Mouse (Mus musculus): ENCODE data around the gene Pcnx.

The Pcnx gene

DNA sequence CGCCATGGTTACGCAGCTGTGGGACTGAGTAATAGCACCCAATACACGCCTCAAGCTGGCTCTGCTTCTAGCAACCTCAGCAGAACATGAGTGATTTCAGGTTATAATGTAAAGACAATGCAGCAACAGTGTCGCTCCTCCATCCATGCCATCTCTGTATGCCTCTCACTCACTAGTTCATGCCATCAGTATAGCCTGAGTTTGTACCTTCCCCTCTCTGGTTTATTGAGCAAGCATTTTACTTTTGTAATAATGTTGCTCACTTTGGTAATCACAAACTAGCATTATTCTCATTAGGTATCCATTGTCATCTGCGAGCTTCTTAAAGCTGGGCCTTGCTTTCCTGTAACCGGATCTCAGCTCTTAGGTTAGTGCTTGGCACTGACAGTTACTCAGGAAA lies 36.2 kb downstream of the Pcnx start:
- DNase-seq (ENCODE audit: low read depth, low spot score) = no peak

GRCm38 (mm10) chr12:81904456-81904855 lies 44.6 kb downstream of the Pcnx start:
- DNase-seq (ENCODE audit: low read depth, low spot score) = no peak

- no peak for DNase-seq (ENCODE audit: low read depth, low spot score)
These were observed 46.0 kb downstream of the Pcnx start for GRCm38 (mm10) chr12:81905865-81906264.

DNA sequence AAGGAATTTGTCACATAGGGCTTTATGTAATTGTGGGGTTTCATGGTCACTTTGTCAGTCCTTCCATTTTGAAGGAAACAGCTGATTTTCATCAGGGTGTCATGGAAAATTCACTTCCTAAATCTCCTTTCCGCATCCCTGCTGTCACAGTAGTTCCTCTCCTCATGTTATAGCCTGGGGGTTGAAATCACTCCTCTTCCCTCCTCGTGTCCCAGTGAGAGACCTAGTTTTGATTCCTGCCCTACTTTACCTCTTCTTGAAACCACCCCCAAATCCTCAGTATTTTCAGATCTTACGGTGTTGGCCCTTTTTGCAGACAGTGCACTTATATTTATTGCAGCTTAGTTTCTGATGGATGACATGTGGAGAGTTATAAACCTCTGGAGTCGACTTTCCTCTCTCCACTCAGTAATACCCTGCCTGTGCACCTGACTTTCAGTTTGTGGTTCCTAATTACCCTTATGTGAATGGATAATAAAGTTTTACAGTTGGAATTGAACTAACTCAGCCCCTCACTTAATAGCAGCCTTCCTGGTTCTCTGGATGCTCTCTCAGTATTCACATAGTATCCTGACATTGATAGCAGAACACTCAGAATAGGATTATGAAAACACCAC lies 48.0 kb downstream of the Pcnx start:
- DNase-seq (ENCODE audit: low read depth, low spot score) = no peak

- DNase-seq (ENCODE audit: low read depth, low spot score) = no peak
These were observed 50.6 kb downstream of the Pcnx start for GRCm38 (mm10) chr12:81910439-81910838.

GRCm38 (mm10) chr12:81915176-81915950 lies 55.5 kb downstream of the Pcnx start:
- no peak for DNase-seq (ENCODE audit: low read depth, low spot score)

GRCm38 (mm10) chr12:81918346-81918745 lies 58.5 kb downstream of the Pcnx start:
- no peak for DNase-seq (ENCODE audit: low read depth, low spot score)

- no peak for DNase-seq (ENCODE audit: low read depth, low spot score)
These were observed 59.1 kb downstream of the Pcnx start for GRCm38 (mm10) chr12:81918886-81919285.

DNA sequence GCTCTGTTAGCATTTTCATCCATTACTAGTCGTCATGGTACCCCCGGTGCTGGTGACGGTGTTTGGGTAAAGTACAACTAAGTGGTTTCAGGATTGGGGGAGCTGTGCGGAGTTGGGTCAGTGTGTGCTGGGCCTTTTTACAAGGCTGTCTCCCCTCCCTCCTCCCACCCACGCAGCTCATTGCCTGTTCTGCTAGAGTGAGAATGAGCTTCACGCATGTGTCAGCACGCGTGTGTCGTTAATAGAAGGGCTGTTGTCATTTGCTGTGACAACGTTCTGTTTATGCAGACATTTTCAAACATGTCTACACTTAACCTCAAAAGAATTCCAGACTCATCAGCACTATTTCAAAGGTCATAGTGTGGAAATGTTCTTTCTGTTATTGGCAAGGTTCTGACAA lies 60.2 kb downstream of the Pcnx start:
- no peak for DNase-seq (ENCODE audit: low read depth, low spot score)

GRCm38 (mm10) chr12:81920614-81921013 lies 60.8 kb downstream of the Pcnx start:
- DNase-seq (ENCODE audit: low read depth, low spot score) = no peak

- no peak for DNase-seq (ENCODE audit: low read depth, low spot score)
These were observed 62.0 kb downstream of the Pcnx start for GRCm38 (mm10) chr12:81921785-81922184.

DNA sequence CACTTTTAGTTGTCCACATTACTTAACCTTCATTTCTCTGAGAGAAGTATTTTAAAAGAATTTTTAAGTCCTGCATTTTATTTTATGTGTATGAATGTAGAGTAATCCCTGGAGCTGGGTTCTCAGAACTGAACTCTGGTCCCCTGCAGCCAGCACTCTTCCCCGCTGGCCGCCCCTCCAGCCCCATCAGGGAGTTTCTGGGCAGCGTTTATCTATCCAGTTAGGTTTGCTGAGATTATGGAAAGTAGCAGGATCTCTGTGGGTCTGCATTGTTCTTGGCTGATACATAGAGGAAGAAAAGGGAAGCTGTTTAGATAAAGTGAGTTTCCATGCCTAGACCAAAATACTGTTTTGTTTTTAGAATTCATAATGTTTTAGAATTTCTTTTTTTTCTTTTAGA lies 63.0 kb downstream of the Pcnx start:
- no peak for DNase-seq (ENCODE audit: low read depth, low spot score)

DNA sequence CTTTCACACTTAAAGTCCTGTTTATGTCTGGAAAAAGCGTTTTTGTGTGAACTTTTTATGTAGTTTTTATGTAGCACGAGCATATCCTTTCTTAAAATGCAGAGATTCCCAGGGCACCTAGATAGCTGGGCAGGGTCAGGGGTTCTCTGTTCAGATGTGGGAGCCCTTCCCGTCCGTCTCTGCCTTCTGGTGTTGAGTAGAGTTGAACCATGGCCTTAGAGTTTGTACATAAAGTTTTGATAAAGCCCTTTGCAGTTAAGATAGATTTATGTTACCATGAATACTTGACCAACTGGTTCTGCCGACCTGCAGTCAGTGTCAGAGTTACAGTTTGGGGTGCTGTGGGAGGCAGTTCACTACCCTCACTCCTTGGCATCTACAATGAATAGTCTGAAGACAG lies 67.3 kb downstream of the Pcnx start:
- DNase-seq (ENCODE audit: low read depth, low spot score) = no peak

- no peak for DNase-seq (ENCODE audit: low read depth, low spot score)
These were observed 68.0 kb downstream of the Pcnx start for GRCm38 (mm10) chr12:81927643-81928381.

- DNase-seq (ENCODE audit: low read depth, low spot score) = no peak
These were observed 68.6 kb downstream of the Pcnx start for GRCm38 (mm10) chr12:81928382-81928770.

- no peak for DNase-seq (ENCODE audit: low read depth, low spot score)
These were observed 72.2 kb downstream of the Pcnx start for GRCm38 (mm10) chr12:81932015-81932414.

GRCm38 (mm10) chr12:81933430-81933829 lies 73.6 kb downstream of the Pcnx start:
- no peak for DNase-seq (ENCODE audit: low read depth, low spot score)

DNA sequence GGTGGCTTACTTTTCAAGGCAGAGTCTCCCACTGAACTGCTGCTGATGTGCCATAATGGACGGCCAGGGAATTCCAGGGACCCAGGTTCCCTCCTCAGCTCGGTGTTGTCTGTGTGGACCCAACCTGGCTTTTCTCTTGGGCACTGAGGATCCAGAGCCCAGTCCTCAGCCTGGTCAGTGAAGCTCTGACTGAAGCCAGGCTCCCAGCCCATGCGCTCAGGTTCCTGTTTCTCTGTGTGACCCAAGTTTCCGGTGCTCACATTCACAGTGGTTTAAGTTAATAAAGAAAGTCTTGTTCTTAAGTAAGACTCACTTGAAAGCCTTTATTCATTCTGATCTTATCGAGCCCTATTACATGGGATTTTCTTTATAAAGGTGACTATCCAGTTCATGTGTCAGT lies 74.7 kb downstream of the Pcnx start:
- DNase-seq (ENCODE audit: low read depth, low spot score) = no peak

- DNase-seq (ENCODE audit: low read depth, low spot score) = no peak
These were observed 76.2 kb downstream of the Pcnx start for GRCm38 (mm10) chr12:81936066-81936465.

DNA sequence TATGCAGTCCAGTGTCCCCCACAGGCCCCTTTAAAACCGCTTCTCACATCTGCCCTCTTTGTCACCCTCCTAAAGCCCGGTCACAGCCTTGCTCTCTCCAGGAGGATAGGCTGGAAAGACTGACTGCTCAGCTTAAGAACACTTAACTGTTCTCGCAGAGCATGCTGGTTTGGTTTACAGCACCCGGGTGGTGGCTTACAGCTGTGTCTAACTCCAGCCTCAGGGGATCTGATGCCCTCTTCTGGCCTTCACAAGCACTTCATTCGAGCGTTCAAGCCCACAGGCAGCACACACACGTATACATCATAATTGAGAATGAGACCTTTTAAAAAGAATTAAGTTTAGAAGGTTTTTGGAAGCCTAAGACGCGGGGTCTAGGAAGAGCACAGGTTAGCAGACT lies 81.4 kb downstream of the Pcnx start:
- peak; percentile 11 for DNase-seq (ENCODE audit: low read depth, low spot score)

- no peak for DNase-seq (ENCODE audit: low read depth, low spot score)
These were observed 83.7 kb downstream of the Pcnx start for GRCm38 (mm10) chr12:81943331-81944062.

DNA sequence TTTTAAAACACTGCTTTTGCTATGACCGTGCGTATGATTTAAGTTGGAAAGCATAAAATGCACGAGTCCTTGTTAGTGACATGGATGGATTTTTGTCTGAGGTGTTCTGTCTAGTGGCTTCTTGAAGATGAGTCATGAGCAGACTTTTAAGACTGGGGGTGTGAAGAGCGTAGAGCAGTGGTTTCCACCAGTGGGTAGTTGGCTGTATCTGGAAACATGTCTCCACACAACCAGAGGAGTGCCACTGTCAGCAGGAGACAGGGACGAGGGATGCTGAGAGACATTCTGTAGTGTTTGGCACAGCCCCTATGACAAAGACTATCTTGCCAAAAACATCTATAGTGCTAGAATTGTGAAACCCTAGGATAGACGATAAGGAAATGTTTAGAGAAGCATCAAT lies 89.2 kb downstream of the Pcnx start:
- no peak for DNase-seq (ENCODE audit: low read depth, low spot score)
